Mouse (Mus musculus): ENCODE measurements around the gene Ipo5. TPM values are rescaled to one million over a fixed set of nuclear protein-coding genes. Genes with fewer than 3 reads are reported as not detected.

Ipo5 gene
- polyA plus RNA-seq, 1 experiment from 2014 or later = 133 TPM

DNA sequence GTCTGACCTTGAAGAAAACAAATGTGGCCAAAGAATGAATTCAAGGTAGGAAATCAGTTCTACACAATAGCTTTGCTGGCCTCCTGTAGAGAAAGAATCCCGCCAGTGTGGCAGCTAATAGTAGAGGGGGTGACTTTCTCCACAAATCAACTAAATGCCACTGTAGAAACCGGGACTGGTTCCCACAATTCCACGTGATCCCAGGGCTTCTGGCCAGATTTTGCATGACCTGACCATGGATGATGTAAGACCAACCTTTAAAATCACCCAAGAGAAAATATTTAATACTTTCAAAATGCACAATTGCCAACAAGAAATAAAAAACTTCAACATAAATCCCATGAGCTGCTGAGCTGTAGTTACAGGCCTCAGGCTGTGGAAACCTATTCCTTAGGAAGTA lies 1.6 kb upstream of the Ipo5 start:
- H3K27me3 ChIP-seq (replicated peaks; ENCODE audit: control insufficient read depth, insufficient read depth, low read length) = no peaks in the 10 kb centered on the region
- no peak overlapping the region for H3K27ac ChIP-seq (ENCODE audit: low read depth, low read length)
- no peaks in the 10 kb centered on the region for H3K9me3 ChIP-seq (ENCODE audit: control insufficient read depth, low read length)
- no peak for ATAC-seq (replicated peaks; ENCODE audit: low FRiP score)
- DNase-seq (ENCODE audit: low spot score) = no peak
- H3K4me2 ChIP-seq = no peak overlapping the region
- no peaks in the 10 kb centered on the region for H3K36me3 ChIP-seq (ENCODE audit: control insufficient read depth, insufficient read depth, low read length)
- H3K9ac ChIP-seq (ENCODE audit: low read depth, low read length) = no peak overlapping the region
- 76% methylated on average over 3 of the region's 3 CpGs for WGBS
- H3K4me1 ChIP-seq (replicated peaks; ENCODE audit: control insufficient read depth, insufficient read depth, low read length) = peaks cover 8% of the 10 kb centered on the region
- H3K4me3 ChIP-seq (ENCODE audit: low read depth, low read length) = no peak overlapping the region

DNA sequence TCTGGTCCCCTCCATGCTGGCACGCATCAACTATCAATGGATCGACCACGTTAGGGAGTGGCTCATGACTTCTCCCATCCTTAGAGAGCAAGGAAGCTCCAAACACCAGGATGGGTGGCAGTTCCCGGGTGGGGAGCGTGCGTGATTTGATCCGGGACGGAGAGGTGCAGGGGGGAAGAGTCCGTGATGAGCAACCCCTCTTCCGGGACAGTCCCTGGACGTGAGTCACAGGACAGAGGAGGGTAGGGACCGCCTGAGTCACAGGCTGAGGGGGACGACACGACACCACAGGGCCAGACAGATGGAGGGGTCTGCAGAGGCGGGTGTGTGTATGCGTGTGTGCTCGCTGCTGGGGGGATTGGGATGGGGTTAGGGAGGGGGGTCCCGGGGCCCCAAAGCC lies 704 bp upstream of the Ipo5 start:
- ATAC-seq (replicated peaks; ENCODE audit: low FRiP score) (peak; percentile 71), DNase-seq (ENCODE audit: low spot score) (peak; percentile 80)
- peak overlapping the region; percentile 62 for H3K27ac ChIP-seq (ENCODE audit: low read depth, low read length)

DNA sequence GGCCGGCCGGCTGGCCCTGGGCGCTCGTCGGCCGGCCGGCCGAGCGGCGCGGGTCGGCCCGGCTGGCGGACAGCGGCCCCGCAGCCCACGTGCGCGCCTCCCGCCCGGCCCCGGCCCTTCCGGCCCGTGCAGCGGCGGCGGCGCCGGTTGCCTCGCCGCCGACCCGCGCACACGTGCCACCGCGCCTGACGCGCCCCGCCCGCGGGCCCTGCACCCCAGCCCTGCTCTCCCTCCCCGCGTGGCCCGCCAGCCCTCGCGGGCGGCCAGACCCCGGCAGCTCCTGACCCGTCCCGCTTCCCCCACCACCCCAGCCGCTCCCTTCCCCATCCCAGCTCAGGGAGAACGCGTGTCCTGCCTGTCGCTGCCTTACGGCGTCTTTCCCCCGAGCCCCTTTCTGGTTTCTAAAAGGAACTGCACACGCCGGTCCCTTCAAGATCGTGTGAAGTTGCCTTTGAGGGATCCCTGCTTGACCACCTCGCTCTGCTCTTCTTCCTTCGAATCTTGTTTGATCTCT lies 421 bp downstream of the Ipo5 start:
- peak overlapping the region; percentile 89 for H3K27ac ChIP-seq (ENCODE audit: low read depth, low read length)
- DNase-seq (ENCODE audit: low spot score) = peak; percentile 57
- peak overlapping the region; percentile 92 for H3K4me3 ChIP-seq (ENCODE audit: low read depth, low read length)
- peak overlapping the region; percentile 93 for H3K9ac ChIP-seq (ENCODE audit: low read depth, low read length)
- WGBS = under 1% methylated on average over 48 of the region's 63 CpGs
- peaks cover 8% of the 10 kb centered on the region for H3K4me1 ChIP-seq (replicated peaks; ENCODE audit: control insufficient read depth, insufficient read depth, low read length)
- no peaks in the 10 kb centered on the region for H3K27me3 ChIP-seq (replicated peaks; ENCODE audit: control insufficient read depth, insufficient read depth, low read length)
- ATAC-seq (replicated peaks; ENCODE audit: low FRiP score) = peak; percentile 30
- H3K9me3 ChIP-seq (ENCODE audit: control insufficient read depth, low read length) = no peaks in the 10 kb centered on the region
- no peaks in the 10 kb centered on the region for H3K36me3 ChIP-seq (ENCODE audit: control insufficient read depth, insufficient read depth, low read length)
- H3K4me2 ChIP-seq = peak overlapping the region; percentile 74

More for the DNA sequence above, 704 bp upstream of the Ipo5 start:
- Histone ChIP-seq H3K9me3 (ENCODE audit: control insufficient read depth, low read length) (no peaks in the 10 kb centered on the region), H3K4me3 (ENCODE audit: low read depth, low read length) (peak overlapping the region; percentile 92), H3K4me1 (replicated peaks; ENCODE audit: control insufficient read depth, insufficient read depth, low read length) (peaks cover 8% of the 10 kb centered on the region), H3K9ac (ENCODE audit: low read depth, low read length) (peak overlapping the region; percentile 85), H3K4me2 (peak overlapping the region; percentile 95), H3K27me3 (replicated peaks; ENCODE audit: control insufficient read depth, insufficient read depth, low read length) (no peaks in the 10 kb centered on the region), H3K36me3 (ENCODE audit: control insufficient read depth, insufficient read depth, low read length) (no peaks in the 10 kb centered on the region)
- WGBS = under 1% methylated on average over 18 of the region's 18 CpGs

DNA sequence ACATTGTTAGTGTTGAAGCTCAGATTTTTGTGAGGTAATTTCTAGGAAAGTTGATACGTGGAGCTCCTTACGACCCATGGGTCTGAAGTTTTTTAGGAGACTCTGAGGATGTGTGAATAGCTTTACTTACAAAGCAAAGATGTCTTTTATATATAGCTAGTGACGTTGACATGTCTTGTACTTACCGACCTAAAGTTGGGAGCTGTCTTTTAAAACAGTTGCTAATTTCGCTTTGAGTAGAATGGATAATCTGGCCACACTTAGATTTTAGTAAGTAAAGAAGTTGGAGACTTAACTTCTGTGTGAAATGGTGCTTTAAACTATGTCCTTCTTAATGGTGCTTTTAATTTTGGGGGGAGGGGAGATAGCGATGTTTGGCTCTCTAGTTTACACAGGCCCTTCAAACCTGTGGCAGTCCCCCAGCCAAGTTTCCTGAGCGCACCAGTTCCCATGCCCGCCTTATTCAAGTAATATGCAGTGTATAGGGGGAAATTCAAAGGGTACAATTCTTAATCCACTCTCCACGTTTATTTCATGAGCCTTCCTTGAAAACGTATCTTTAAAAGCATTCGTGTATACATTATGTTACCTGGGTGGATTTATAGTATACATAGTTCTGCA lies 1.2 kb downstream of the Ipo5 start:
- Histone ChIP-seq H3K27ac (ENCODE audit: low read depth, low read length) (peak overlapping the region; percentile 89), H3K27me3 (replicated peaks; ENCODE audit: control insufficient read depth, insufficient read depth, low read length) (no peaks in the 10 kb centered on the region), H3K9me3 (ENCODE audit: control insufficient read depth, low read length) (no peaks in the 10 kb centered on the region), H3K9ac (ENCODE audit: low read depth, low read length) (peak overlapping the region; percentile 93), H3K4me1 (replicated peaks; ENCODE audit: control insufficient read depth, insufficient read depth, low read length) (peaks cover 8% of the 10 kb centered on the region), H3K36me3 (ENCODE audit: control insufficient read depth, insufficient read depth, low read length) (0 out of 2 replicates have a peak, but pooled peaks cover under 1% of the 10 kb centered on the region), H3K4me3 (ENCODE audit: low read depth, low read length) (peak overlapping the region; percentile 92), H3K4me2 (peak overlapping the region; percentile 74)
- no peak for ATAC-seq (replicated peaks; ENCODE audit: low FRiP score)
- WGBS = 11% methylated on average over 11 of the region's 11 CpGs
- DNase-seq (ENCODE audit: low spot score) = no peak

DNA sequence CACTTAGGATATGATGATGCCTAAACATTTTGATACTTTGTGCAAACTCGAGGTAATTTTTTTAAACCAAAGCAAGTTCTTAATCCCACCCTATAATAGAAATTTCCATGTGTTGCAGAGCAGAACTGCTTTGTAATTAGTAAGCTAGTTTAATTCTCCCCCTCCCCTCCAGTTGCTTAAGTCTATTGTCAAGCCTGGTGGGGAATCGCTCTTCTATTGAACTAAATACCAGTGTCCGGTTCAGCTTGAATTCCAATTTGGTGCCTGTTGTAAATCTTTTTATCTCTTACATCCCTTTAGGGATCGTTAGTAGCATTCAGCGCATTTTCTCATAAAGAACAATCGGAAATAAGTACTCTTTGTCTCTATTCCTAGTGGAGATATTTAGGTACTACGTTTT lies 1.9 kb downstream of the Ipo5 start:
- 62% methylated on average over 7 of the region's 7 CpGs for WGBS
- Histone ChIP-seq H3K27me3 (replicated peaks; ENCODE audit: control insufficient read depth, insufficient read depth, low read length) (no peaks in the 10 kb centered on the region), H3K9me3 (ENCODE audit: control insufficient read depth, low read length) (no peaks in the 10 kb centered on the region), H3K4me1 (replicated peaks; ENCODE audit: control insufficient read depth, insufficient read depth, low read length) (peaks cover 8% of the 10 kb centered on the region), H3K4me3 (ENCODE audit: low read depth, low read length) (peak overlapping the region; percentile 92), H3K36me3 (ENCODE audit: control insufficient read depth, insufficient read depth, low read length) (peaks cover 4% of the 10 kb centered on the region; the same call in 1 of the 2 replicates), H3K27ac (ENCODE audit: low read depth, low read length) (no peak overlapping the region; the same call in 1 of the 2 replicates), H3K9ac (ENCODE audit: low read depth, low read length) (no peak overlapping the region; the same call in 1 of the 2 replicates), H3K4me2 (peak overlapping the region; percentile 74)
- ATAC-seq (replicated peaks; ENCODE audit: low FRiP score) (no peak), DNase-seq (ENCODE audit: low spot score) (no peak)

DNA sequence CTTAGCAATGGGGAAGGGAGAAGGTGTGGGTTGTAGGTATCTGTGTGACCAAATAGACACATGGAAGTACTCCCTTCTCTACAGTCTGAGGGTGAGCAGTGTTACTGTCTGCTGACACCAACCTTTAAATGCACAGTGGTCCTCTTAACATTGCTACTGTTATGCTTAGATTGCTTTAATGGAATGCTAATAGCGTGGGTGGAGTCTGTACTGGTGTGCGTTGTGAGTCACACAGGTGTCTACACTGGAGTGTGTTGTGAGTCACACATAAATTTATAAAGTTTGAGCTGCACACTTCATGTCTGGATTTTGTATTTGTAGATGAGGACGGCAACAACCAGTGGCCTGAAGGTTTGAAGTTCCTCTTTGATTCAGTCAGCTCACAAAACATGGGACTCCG lies 10.8 kb downstream of the Ipo5 start:
- no peak overlapping the region for H3K27ac ChIP-seq (ENCODE audit: low read depth, low read length)
- H3K4me2 ChIP-seq = no peak overlapping the region
- H3K27me3 ChIP-seq (replicated peaks; ENCODE audit: control insufficient read depth, insufficient read depth, low read length) = no peaks in the 10 kb centered on the region
- DNase-seq (ENCODE audit: low spot score) = no peak
- no peaks in the 10 kb centered on the region for H3K9me3 ChIP-seq (ENCODE audit: control insufficient read depth, low read length)
- H3K36me3 ChIP-seq (ENCODE audit: control insufficient read depth, insufficient read depth, low read length) = peaks cover 37% of the 10 kb centered on the region
- H3K4me1 ChIP-seq (replicated peaks; ENCODE audit: control insufficient read depth, insufficient read depth, low read length) = no peaks in the 10 kb centered on the region
- no peak for ATAC-seq (replicated peaks; ENCODE audit: low FRiP score)
- no peak overlapping the region for H3K4me3 ChIP-seq (ENCODE audit: low read depth, low read length)
- no peak overlapping the region for H3K9ac ChIP-seq (ENCODE audit: low read depth, low read length)
- WGBS = 92% methylated on average over 4 of the region's 4 CpGs

DNA sequence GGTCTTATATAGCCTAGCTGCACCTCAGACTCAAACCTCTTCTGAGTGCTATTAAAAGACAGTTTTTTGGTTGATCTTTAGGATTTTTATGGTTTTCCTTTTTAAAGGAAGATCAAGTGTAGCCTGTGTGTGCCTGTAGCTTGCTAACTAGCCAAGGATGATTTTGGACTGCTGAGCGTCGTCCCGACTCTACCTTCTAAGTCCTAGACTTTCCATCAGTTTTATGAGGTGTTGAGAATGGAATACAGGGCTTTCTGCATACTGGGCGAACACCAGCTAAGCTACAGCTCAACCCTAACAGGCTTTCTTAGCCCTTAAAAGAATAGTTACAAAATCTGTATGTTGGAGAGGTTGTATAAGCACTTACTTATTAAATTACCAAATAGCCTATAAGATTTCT lies 13.0 kb downstream of the Ipo5 start:
- no peak for ATAC-seq (replicated peaks; ENCODE audit: low FRiP score)
- Histone ChIP-seq H3K27ac (ENCODE audit: low read depth, low read length) (no peak overlapping the region), H3K27me3 (replicated peaks; ENCODE audit: control insufficient read depth, insufficient read depth, low read length) (no peaks in the 10 kb centered on the region), H3K4me3 (ENCODE audit: low read depth, low read length) (no peak overlapping the region), H3K36me3 (ENCODE audit: control insufficient read depth, insufficient read depth, low read length) (peaks cover 35% of the 10 kb centered on the region), H3K4me1 (replicated peaks; ENCODE audit: control insufficient read depth, insufficient read depth, low read length) (no peaks in the 10 kb centered on the region), H3K4me2 (no peak overlapping the region), H3K9ac (ENCODE audit: low read depth, low read length) (no peak overlapping the region), H3K9me3 (ENCODE audit: control insufficient read depth, low read length) (no peaks in the 10 kb centered on the region)
- DNase-seq (ENCODE audit: low spot score) = no peak
- WGBS = 85% methylated on average over 4 of the region's 4 CpGs

DNA sequence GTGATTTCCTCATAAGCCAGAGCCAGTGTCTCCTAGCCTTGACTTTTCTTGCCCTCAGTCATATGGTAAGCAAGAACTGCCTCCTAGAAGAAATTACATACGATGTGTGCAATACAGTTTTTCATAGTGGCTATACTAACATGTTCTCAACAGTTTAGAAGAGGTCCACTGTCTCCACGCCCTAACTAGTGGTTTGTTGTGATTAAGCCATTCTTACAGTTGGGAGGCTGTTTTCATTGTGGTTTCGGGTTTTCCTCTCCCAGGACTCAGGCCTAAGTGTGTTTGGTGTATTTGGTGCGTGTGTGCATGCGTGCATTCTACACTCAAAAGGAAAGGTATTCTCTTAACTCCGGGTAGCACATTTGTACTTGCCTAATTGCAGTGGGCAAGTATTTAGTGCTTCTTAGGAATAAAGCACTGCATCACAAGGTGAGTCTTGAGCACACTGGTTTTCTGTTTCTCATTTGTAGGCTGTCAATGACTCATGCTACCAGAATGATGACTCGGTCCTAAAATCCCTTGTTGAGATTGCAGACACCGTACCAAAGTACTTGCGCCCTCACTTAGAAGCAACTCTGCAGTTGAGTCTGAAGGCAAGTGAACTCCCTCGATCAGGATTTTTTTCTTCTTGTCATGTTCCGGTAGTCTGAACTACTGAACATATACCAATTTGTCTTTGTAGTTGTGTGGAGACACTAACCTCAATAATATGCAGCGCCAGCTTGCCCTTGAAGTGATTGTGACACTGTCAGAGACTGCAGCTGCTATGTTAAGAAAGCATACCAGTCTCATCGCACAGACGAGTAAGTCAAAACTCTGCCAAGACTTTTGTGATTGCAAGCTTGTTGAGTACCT lies 14.9 kb downstream of the Ipo5 start:
- DNase-seq (ENCODE audit: low spot score) = no peak
- H3K9me3 ChIP-seq (ENCODE audit: control insufficient read depth, low read length) = no peaks in the 10 kb centered on the region
- H3K4me1 ChIP-seq (replicated peaks; ENCODE audit: control insufficient read depth, insufficient read depth, low read length) = no peaks in the 10 kb centered on the region
- peaks cover 40% of the 10 kb centered on the region for H3K36me3 ChIP-seq (ENCODE audit: control insufficient read depth, insufficient read depth, low read length)
- no peak overlapping the region for H3K27ac ChIP-seq (ENCODE audit: low read depth, low read length)
- H3K4me3 ChIP-seq (ENCODE audit: low read depth, low read length) = no peak overlapping the region
- no peak overlapping the region for H3K9ac ChIP-seq (ENCODE audit: low read depth, low read length)
- H3K4me2 ChIP-seq = no peak overlapping the region
- no peaks in the 10 kb centered on the region for H3K27me3 ChIP-seq (replicated peaks; ENCODE audit: control insufficient read depth, insufficient read depth, low read length)
- no peak for ATAC-seq (replicated peaks; ENCODE audit: low FRiP score)
- 92% methylated on average over 14 of the region's 14 CpGs for WGBS

Data from liver, embryonic 11.5 days (tissue).